Mouse (Mus musculus) cerebellum, adult (tissue): ENCODE results near the gene Rpn2.

Experiments used
- ATAC-seq: cut with Nextera tagmentation; 2 replicates; pipeline ENCODE4 v1.9.2; 2017; ENCODE audit warnings: mild to moderate bottlenecking, moderate library complexity, mixed read lengths; ENCODE audit not compliant: insufficient number of reproducible peaks, low FRiP score, low TSS enrichment

Rpn2 gene

GRCm38 (mm10) chr2:157278717-157279415, at the start of gene Rpn2:
TSS of gene Rpn2 (plus strand) at chr2:157279017.
- ATAC-seq, result peak; percentile 99

GRCm38 (mm10) chr2:157235946-157236345, 42.9 kb upstream of the Rpn2 start:
- ATAC-seq, result no peak

GRCm38 (mm10) chr2:157245001-157245400, 33.8 kb upstream of the Rpn2 start:
- ATAC-seq, result no peak

GRCm38 (mm10) chr2:157245603-157246002, 33.2 kb upstream of the Rpn2 start:
- no peak for ATAC-seq

GRCm38 (mm10) chr2:157248111-157248510, 30.7 kb upstream of the Rpn2 start:
- ATAC-seq, result no peak

- ATAC-seq, result no peak
Measured at GRCm38 (mm10) chr2:157259720-157260119, 19.1 kb upstream of the Rpn2 start.

- ATAC-seq, result no peak
Measured at GRCm38 (mm10) chr2:157261930-157262329, 16.9 kb upstream of the Rpn2 start.

- ATAC-seq, result no peak
Measured at GRCm38 (mm10) chr2:157262506-157262905, 16.3 kb upstream of the Rpn2 start.

- ATAC-seq, result no peak
Measured at GRCm38 (mm10) chr2:157263101-157263500, 15.7 kb upstream of the Rpn2 start.

- no peak for ATAC-seq
Measured at GRCm38 (mm10) chr2:157263832-157264231, 15.0 kb upstream of the Rpn2 start.

GRCm38 (mm10) chr2:157279416-157279800, 591 bp downstream of the Rpn2 start, which contains the start of gene Mroh8:
TSS of gene Mroh8 (minus strand) at chr2:157279549.
- ATAC-seq, result peak; percentile 71

GRCm38 (mm10) chr2:157283321-157283720, 4.5 kb downstream of the Rpn2 start:
- ATAC-seq, result no peak

- no peak for ATAC-seq
Measured at GRCm38 (mm10) chr2:157287542-157287941, 8.7 kb downstream of the Rpn2 start.

GRCm38 (mm10) chr2:157288996-157289395, 10.2 kb downstream of the Rpn2 start:
- ATAC-seq, result no peak

GRCm38 (mm10) chr2:157292093-157292492, 13.3 kb downstream of the Rpn2 start:
- ATAC-seq, result no peak

GRCm38 (mm10) chr2:157296105-157296689, 17.4 kb downstream of the Rpn2 start:
- ATAC-seq, result no peak

GRCm38 (mm10) chr2:157300051-157300450, 21.2 kb downstream of the Rpn2 start:
- ATAC-seq, result no peak

GRCm38 (mm10) chr2:157303096-157303495, 24.3 kb downstream of the Rpn2 start:
- no peak for ATAC-seq

GRCm38 (mm10) chr2:157306091-157307032, 27.5 kb downstream of the Rpn2 start:
- no peak for ATAC-seq

- no peak for ATAC-seq
Measured at GRCm38 (mm10) chr2:157307715-157308265, 29.0 kb downstream of the Rpn2 start.
